Mouse (Mus musculus): ENCODE measurements around the gene Sf3a2.
"Not testable (repeated sequence)": the region's sequence is repeated elsewhere in the genome, so short reads cannot be mapped to it uniquely, and the experiment has no call there.

- not testable (repeated sequence) for TF ChIP-seq TCF12 (IDR thresholded peaks at IDR 0.05; ENCODE audit: insufficient read depth, poor library complexity, severe bottlenecking); SRF (IDR thresholded peaks at IDR 0.05; ENCODE audit: control insufficient read depth, insufficient read length, low read depth)
These were observed 30.6 kb downstream of the Sf3a2 start for GRCm38 (mm10) chr10:80828587-80828986.
